Mouse (Mus musculus): ENCODE data around the gene Slco3a1. TPM values are rescaled to one million over a fixed set of nuclear protein-coding genes. Genes with fewer than 3 reads are reported as not detected.

Slco3a1 gene
- total RNA-seq, 1 experiment = 9.0 TPM

GRCm38 (mm10) chr7:74484024-74484385 is 70.6 kb downstream of the Slco3a1 start:
- no peaks in the 10 kb centered on the region for H3K4me1 ChIP-seq (ENCODE audit: control insufficient read depth in 2 of 2, insufficient read depth in 2 of 2, low read length in 2 of 2, poor library complexity in 1 of 2)
- no peaks in the 10 kb centered on the region for H3K36me3 ChIP-seq (ENCODE audit: control insufficient read depth, insufficient read depth, low read length, poor library complexity, severe bottlenecking)
- H3K27ac ChIP-seq (ENCODE audit: insufficient read depth, low read depth, low read length, poor library complexity, severe bottlenecking) = no peak overlapping the region
- no peaks in the 10 kb centered on the region for H3K9me3 ChIP-seq (ENCODE audit: control insufficient read depth, insufficient read depth, low read depth, low read length)
- H3K9ac ChIP-seq (ENCODE audit: insufficient read depth, low read depth, low read length, poor library complexity, severe bottlenecking) = no peak overlapping the region
- TF ChIP-seq CHD2 (IDR thresholded peaks at IDR 0.05; ENCODE audit: low read depth, low read length) (no peak), HCFC1 (IDR thresholded peaks at IDR 0.05; ENCODE audit: borderline replicate concordance, insufficient read depth, low read length) (no peak), ZC3H11A (IDR thresholded peaks at IDR 0.05; ENCODE audit: borderline replicate concordance, low read depth, low read length) (no peak), ZNF384 (IDR thresholded peaks at IDR 0.05; ENCODE audit: low read depth, low read length) (no peak), MAFK (IDR thresholded peaks at IDR 0.05; ENCODE audit: insufficient read depth, low read depth, low read length) (no peak)
- no peak overlapping the region for H3K4me3 ChIP-seq (ENCODE audit: insufficient read depth in 1 of 2, low read depth in 1 of 2, low read length in 2 of 2, poor library complexity in 1 of 2, severe bottlenecking in 1 of 2)
- in situ Hi-C loops (cut with MboI; ENCODE audit: low sequenced_read_pairs in 2 of 2, unreplicated experiment in 2 of 2) = no loop called here
- no peak for DNase-seq (ENCODE audit: low read depth, low spot score)

- TF ChIP-seq MAFK (IDR thresholded peaks at IDR 0.05; ENCODE audit: insufficient read depth, low read depth, low read length) (no peak), HCFC1 (IDR thresholded peaks at IDR 0.05; ENCODE audit: borderline replicate concordance, insufficient read depth, low read length) (no peak), CHD2 (IDR thresholded peaks at IDR 0.05; ENCODE audit: low read depth, low read length) (no peak), ZNF384 (IDR thresholded peaks at IDR 0.05; ENCODE audit: low read depth, low read length) (no peak), ZC3H11A (IDR thresholded peaks at IDR 0.05; ENCODE audit: borderline replicate concordance, low read depth, low read length) (no peak)
- in situ Hi-C loops (cut with MboI; ENCODE audit: low sequenced_read_pairs in 2 of 2, unreplicated experiment in 2 of 2) = no loop called here
Measured at GRCm38 (mm10) chr7:74483294-74484023, 71.1 kb downstream of the Slco3a1 start.

GRCm38 (mm10) chr7:74471740-74472139 is 82.8 kb downstream of the Slco3a1 start:
- no peak overlapping the region for H3K27ac ChIP-seq (ENCODE audit: insufficient read depth, low read depth, low read length, poor library complexity, severe bottlenecking)
- no peak for TF ChIP-seq HCFC1 (IDR thresholded peaks at IDR 0.05; ENCODE audit: borderline replicate concordance, insufficient read depth, low read length)
- no peaks in the 10 kb centered on the region for H3K4me1 ChIP-seq (ENCODE audit: control insufficient read depth in 2 of 2, insufficient read depth in 2 of 2, low read length in 2 of 2, poor library complexity in 1 of 2)
- no peaks in the 10 kb centered on the region for H3K9me3 ChIP-seq (ENCODE audit: control insufficient read depth, insufficient read depth, low read depth, low read length)
- H3K36me3 ChIP-seq (ENCODE audit: control insufficient read depth, insufficient read depth, low read length, poor library complexity, severe bottlenecking) = no peaks in the 10 kb centered on the region
- no peak for DNase-seq (ENCODE audit: low read depth, low spot score)
- H3K4me3 ChIP-seq (ENCODE audit: insufficient read depth in 1 of 2, low read depth in 1 of 2, low read length in 2 of 2, poor library complexity in 1 of 2, severe bottlenecking in 1 of 2) = no peak overlapping the region
- H3K9ac ChIP-seq (ENCODE audit: insufficient read depth, low read depth, low read length, poor library complexity, severe bottlenecking) = no peak overlapping the region
- in situ Hi-C loops (cut with MboI; ENCODE audit: low sequenced_read_pairs in 2 of 2, unreplicated experiment in 2 of 2) = no loop called here

More at GRCm38 (mm10) chr7:74483294-74484023, 71.1 kb downstream of the Slco3a1 start:
- Histone ChIP-seq H3K9me3 (ENCODE audit: control insufficient read depth, insufficient read depth, low read depth, low read length) (no peaks in the 10 kb centered on the region), H3K27ac (ENCODE audit: insufficient read depth, low read depth, low read length, poor library complexity, severe bottlenecking) (no peak overlapping the region), H3K4me3 (ENCODE audit: insufficient read depth in 1 of 2, low read depth in 1 of 2, low read length in 2 of 2, poor library complexity in 1 of 2, severe bottlenecking in 1 of 2) (no peak overlapping the region), H3K36me3 (ENCODE audit: control insufficient read depth, insufficient read depth, low read length, poor library complexity, severe bottlenecking) (no peaks in the 10 kb centered on the region), H3K9ac (ENCODE audit: insufficient read depth, low read depth, low read length, poor library complexity, severe bottlenecking) (no peak overlapping the region), H3K4me1 (ENCODE audit: control insufficient read depth in 2 of 2, insufficient read depth in 2 of 2, low read length in 2 of 2, poor library complexity in 1 of 2) (no peaks in the 10 kb centered on the region)
- no peak for DNase-seq (ENCODE audit: low read depth, low spot score)

- Histone ChIP-seq H3K4me1 (ENCODE audit: control insufficient read depth in 2 of 2, insufficient read depth in 2 of 2, low read length in 2 of 2, poor library complexity in 1 of 2) (no peaks in the 10 kb centered on the region), H3K27ac (ENCODE audit: insufficient read depth, low read depth, low read length, poor library complexity, severe bottlenecking) (no peak overlapping the region)
- in situ Hi-C loops (cut with MboI; ENCODE audit: low sequenced_read_pairs in 2 of 2, unreplicated experiment in 2 of 2) = no loop called here
Measured at GRCm38 (mm10) chr7:74466886-74467285, 87.7 kb downstream of the Slco3a1 start.

GRCm38 (mm10) chr7:74464638-74465037 is 89.9 kb downstream of the Slco3a1 start:
- Histone ChIP-seq H3K9ac (ENCODE audit: insufficient read depth, low read depth, low read length, poor library complexity, severe bottlenecking) (no peak overlapping the region), H3K27ac (ENCODE audit: insufficient read depth, low read depth, low read length, poor library complexity, severe bottlenecking) (no peak overlapping the region)

More at GRCm38 (mm10) chr7:74466886-74467285, 87.7 kb downstream of the Slco3a1 start:
- no peaks in the 10 kb centered on the region for H3K9me3 ChIP-seq (ENCODE audit: control insufficient read depth, insufficient read depth, low read depth, low read length)
- DNase-seq (ENCODE audit: low read depth, low spot score) = no peak
- H3K4me3 ChIP-seq (ENCODE audit: insufficient read depth in 1 of 2, low read depth in 1 of 2, low read length in 2 of 2, poor library complexity in 1 of 2, severe bottlenecking in 1 of 2) = no peak overlapping the region
- no peak overlapping the region for H3K9ac ChIP-seq (ENCODE audit: insufficient read depth, low read depth, low read length, poor library complexity, severe bottlenecking)
- no peak for TF ChIP-seq CHD2 (IDR thresholded peaks at IDR 0.05; ENCODE audit: low read depth, low read length)
- TF ChIP-seq ZC3H11A (IDR thresholded peaks at IDR 0.05; ENCODE audit: borderline replicate concordance, low read depth, low read length) = no peak
- TF ChIP-seq MAFK (IDR thresholded peaks at IDR 0.05; ENCODE audit: insufficient read depth, low read depth, low read length) = no peak
- no peak for TF ChIP-seq HCFC1 (IDR thresholded peaks at IDR 0.05; ENCODE audit: borderline replicate concordance, insufficient read depth, low read length)
- TF ChIP-seq ZNF384 (IDR thresholded peaks at IDR 0.05; ENCODE audit: low read depth, low read length) = no peak
- H3K36me3 ChIP-seq (ENCODE audit: control insufficient read depth, insufficient read depth, low read length, poor library complexity, severe bottlenecking) = no peaks in the 10 kb centered on the region

More at GRCm38 (mm10) chr7:74464638-74465037, 89.9 kb downstream of the Slco3a1 start:
- H3K9me3 ChIP-seq (ENCODE audit: control insufficient read depth, insufficient read depth, low read depth, low read length) = no peaks in the 10 kb centered on the region
- TF ChIP-seq ZNF384 (IDR thresholded peaks at IDR 0.05; ENCODE audit: low read depth, low read length) = no peak
- TF ChIP-seq ZC3H11A (IDR thresholded peaks at IDR 0.05; ENCODE audit: borderline replicate concordance, low read depth, low read length) = no peak
- no peak for TF ChIP-seq HCFC1 (IDR thresholded peaks at IDR 0.05; ENCODE audit: borderline replicate concordance, insufficient read depth, low read length)
- TF ChIP-seq CHD2 (IDR thresholded peaks at IDR 0.05; ENCODE audit: low read depth, low read length) = no peak
- no peak for TF ChIP-seq MAFK (IDR thresholded peaks at IDR 0.05; ENCODE audit: insufficient read depth, low read depth, low read length)
- no peaks in the 10 kb centered on the region for H3K4me1 ChIP-seq (ENCODE audit: control insufficient read depth in 2 of 2, insufficient read depth in 2 of 2, low read length in 2 of 2, poor library complexity in 1 of 2)
- in situ Hi-C loops (cut with MboI; ENCODE audit: low sequenced_read_pairs in 2 of 2, unreplicated experiment in 2 of 2) = no loop called here
- H3K36me3 ChIP-seq (ENCODE audit: control insufficient read depth, insufficient read depth, low read length, poor library complexity, severe bottlenecking) = no peaks in the 10 kb centered on the region
- no peak overlapping the region for H3K4me3 ChIP-seq (ENCODE audit: insufficient read depth in 1 of 2, low read depth in 1 of 2, low read length in 2 of 2, poor library complexity in 1 of 2, severe bottlenecking in 1 of 2)
- DNase-seq (ENCODE audit: low read depth, low spot score) = no peak
